Mouse (Mus musculus): ENCODE measurements at regions not wholly inside any gene's neighbourhood (a gene's known extent, or its start where the extent isn't known, plus 50 kb on each side); places are given as distances from the start of the nearest gene placed in this dataset.

DNA sequence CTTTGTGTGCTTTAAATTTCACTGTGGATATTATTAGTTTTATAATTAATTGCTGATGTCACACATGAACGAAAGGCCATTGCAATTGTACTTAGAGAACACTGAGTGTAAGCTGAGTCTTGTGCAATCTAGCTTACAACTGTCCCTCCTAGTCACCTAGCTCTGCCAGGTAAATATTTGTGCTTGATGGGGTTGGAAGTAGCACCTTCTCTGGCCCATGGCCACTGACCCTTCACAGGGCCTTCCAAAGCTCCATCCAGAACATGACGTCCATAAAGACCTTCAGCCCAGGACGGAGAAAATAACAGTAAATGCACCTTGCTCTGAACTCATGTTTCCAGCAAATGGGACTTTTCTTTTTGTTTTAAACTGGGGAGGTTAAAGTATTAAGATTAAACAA lies 576.0 kb downstream of the Nedd1 start:
- TF ChIP-seq MYB (IDR thresholded peaks at IDR 0.05; ENCODE audit: low read depth, low read length) (no peak), E2F4 (IDR thresholded peaks at IDR 0.05; ENCODE audit: borderline replicate concordance, low read depth, low read length) (no peak), GATA1 (IDR thresholded peaks at IDR 0.05; ENCODE audit: low read depth, low read length) (no peak), POLR2A (IDR thresholded peaks at IDR 0.05; ENCODE audit: control insufficient read depth in 1 of 2, insufficient read depth in 1 of 2, low read depth in 1 of 2, low read length in 2 of 2, poor library complexity in 1 of 2) (no peak), TAL1 (IDR thresholded peaks at IDR 0.05; ENCODE audit: low read length) (no peak), NRF1 (IDR thresholded peaks at IDR 0.05; ENCODE audit: insufficient read depth, low read depth, low read length, poor library complexity, severe bottlenecking) (no peak), TBP (IDR thresholded peaks at IDR 0.05; ENCODE audit: low read depth, low read length) (no peak), MEF2A (IDR thresholded peaks at IDR 0.05; ENCODE audit: extremely low read depth, insufficient replicate concordance, low read depth, low read length, poor library complexity, severe bottlenecking) (no peak), POLR2AphosphoS2 (IDR thresholded peaks at IDR 0.05; ENCODE audit: low read length) (no peak), HCFC1 (IDR thresholded peaks at IDR 0.05; ENCODE audit: low read depth, low read length) (no peak), CHD2 (IDR thresholded peaks at IDR 0.05; ENCODE audit: low read length) (no peak), MYC (IDR thresholded peaks at IDR 0.05; ENCODE audit: low read depth, low read length) (no peak), ZMIZ1 (IDR thresholded peaks at IDR 0.05; ENCODE audit: low read depth, low read length) (no peak)
- Histone ChIP-seq H3K36me3 (ENCODE audit: control insufficient read depth in 1 of 2, insufficient read depth in 2 of 2, low read length in 2 of 2) (no peaks in the 10 kb centered on the region), H3K9ac (ENCODE audit: control insufficient read depth, low read depth, low read length, poor library complexity, severe bottlenecking) (no peak overlapping the region), H3K4me1 (ENCODE audit: control insufficient read depth in 1 of 2, insufficient read depth in 2 of 2, low read length in 2 of 2) (no peaks in the 10 kb centered on the region), H3K4me3 (ENCODE audit: control insufficient read depth in 1 of 2, insufficient read depth in 1 of 2, low read depth in 2 of 2, low read length in 2 of 2) (no peak overlapping the region), H3K27me3 (ENCODE audit: control insufficient read depth in 1 of 2, insufficient read depth in 2 of 2, low read length in 2 of 2) (no peaks in the 10 kb centered on the region), H3K9me3 (replicated peaks; ENCODE audit: insufficient read depth, low read length) (no peaks in the 10 kb centered on the region), H3K79me2 (ENCODE audit: control insufficient read depth, insufficient read depth, low read length, poor library complexity) (no peaks in the 10 kb centered on the region), H3K27ac (ENCODE audit: control insufficient read depth, low read depth, low read length) (no peak overlapping the region)
- no peak for DNase-seq (ENCODE audit: low read depth, low spot score)

DNA sequence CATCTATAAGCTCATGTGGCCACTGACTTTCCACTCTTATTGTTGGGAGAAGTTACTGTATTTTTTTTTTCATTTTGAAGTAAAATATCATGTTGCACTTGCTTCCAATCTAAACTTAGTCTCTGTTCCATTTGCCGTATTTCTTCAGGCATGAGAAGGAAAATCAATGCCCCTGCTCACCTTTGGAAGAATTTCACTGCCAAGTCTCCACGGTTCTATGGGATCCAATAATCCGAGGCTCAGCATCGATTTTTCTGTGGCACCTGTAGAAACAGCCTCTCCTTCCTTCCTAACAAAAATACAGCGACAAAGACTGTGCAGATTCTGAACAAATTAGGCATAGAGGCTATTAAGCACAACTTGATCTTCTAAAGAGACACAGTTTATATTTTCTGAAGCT lies 586.7 kb downstream of the Nedd1 start:
- H3K4me3 ChIP-seq (ENCODE audit: control insufficient read depth in 1 of 2, insufficient read depth in 1 of 2, low read depth in 2 of 2, low read length in 2 of 2), result no peak overlapping the region
- DNase-seq (ENCODE audit: low read depth, low spot score), result no peak

More for the DNA sequence above, 586.7 kb downstream of the Nedd1 start:
- H3K4me1 ChIP-seq (ENCODE audit: control insufficient read depth in 1 of 2, insufficient read depth in 2 of 2, low read length in 2 of 2), result no peaks in the 10 kb centered on the region
- no peak overlapping the region for H3K9ac ChIP-seq (ENCODE audit: control insufficient read depth, low read depth, low read length, poor library complexity, severe bottlenecking)
- H3K27ac ChIP-seq (ENCODE audit: control insufficient read depth, low read depth, low read length), result no peak overlapping the region
- H3K36me3 ChIP-seq (ENCODE audit: control insufficient read depth in 1 of 2, insufficient read depth in 2 of 2, low read length in 2 of 2), result no peaks in the 10 kb centered on the region
- H3K79me2 ChIP-seq (ENCODE audit: control insufficient read depth, insufficient read depth, low read length, poor library complexity), result no peaks in the 10 kb centered on the region
- H3K27me3 ChIP-seq (ENCODE audit: control insufficient read depth in 1 of 2, insufficient read depth in 2 of 2, low read length in 2 of 2), result no peaks in the 10 kb centered on the region
- TF ChIP-seq ZMIZ1 (IDR thresholded peaks at IDR 0.05; ENCODE audit: low read depth, low read length) (no peak), GATA1 (IDR thresholded peaks at IDR 0.05; ENCODE audit: low read depth, low read length) (no peak), MAFK (IDR thresholded peaks at IDR 0.05; ENCODE audit: borderline replicate concordance, low read depth, low read length) (no peak), USF1 (IDR thresholded peaks at IDR 0.05; ENCODE audit: low read depth, low read length) (no peak), ZKSCAN1 (IDR thresholded peaks at IDR 0.05; ENCODE audit: low read depth, low read length) (no peak), TCF12 (IDR thresholded peaks at IDR 0.05; ENCODE audit: low read depth, low read length) (no peak), POLR2AphosphoS5 (IDR thresholded peaks at IDR 0.05; ENCODE audit: borderline replicate concordance, low read depth, low read length) (no peak), UBTF (IDR thresholded peaks at IDR 0.05; ENCODE audit: borderline replicate concordance, insufficient read depth, low read depth, low read length) (no peak), GABPA (IDR thresholded peaks at IDR 0.05; ENCODE audit: low read depth, low read length) (no peak), NRF1 (IDR thresholded peaks at IDR 0.05; ENCODE audit: insufficient read depth, low read depth, low read length, poor library complexity, severe bottlenecking) (no peak), ELF1 (IDR thresholded peaks at IDR 0.05; ENCODE audit: low read depth, low read length) (no peak), MYB (IDR thresholded peaks at IDR 0.05; ENCODE audit: low read depth, low read length) (no peak), EP300 (IDR thresholded peaks at IDR 0.05; ENCODE audit: low read depth in 1 of 2, low read length in 2 of 2) (no peak), CTCF (IDR thresholded peaks at IDR 0.05 in 2 of 3, conservative IDR thresholded peaks at IDR 0.05 in 1 of 3; ENCODE audit: control insufficient read depth in 1 of 3, insufficient read depth in 1 of 3, low read depth in 2 of 3, low read length in 3 of 3, poor library complexity in 1 of 3, severe bottlenecking in 1 of 3) (no peak)
- H3K9me3 ChIP-seq (replicated peaks; ENCODE audit: insufficient read depth, low read length), result no peaks in the 10 kb centered on the region

Data from MEL (cell line).